Mouse (Mus musculus): ENCODE data around the gene Nsmce3.

- TF ChIP-seq CTCF (IDR thresholded peaks at IDR 0.05; ENCODE audit: extremely low read depth, insufficient read depth, low read length) (no peak), POLR2A (IDR thresholded peaks at IDR 0.05; ENCODE audit: extremely low read depth, insufficient read depth, low read length) (no peak)
These were observed 9.8 kb downstream of the Nsmce3 start for GRCm38 (mm10) chr7:64862978-64863377.

All from cortical plate, adult 2 months (tissue).